Mouse (Mus musculus) right cerebral cortex, postnatal 14 days (tissue): ENCODE results near the gene Krtap4-13.
"Not testable (repeated sequence)": the region's sequence is repeated elsewhere in the genome, so short reads cannot be mapped to it uniquely, and the experiment has no call there.

Source experiments
- DNase-seq: peaks from one replicate; pipeline ENCODE4 v3.0.0; 2022

Krtap4-13 gene

DNA sequence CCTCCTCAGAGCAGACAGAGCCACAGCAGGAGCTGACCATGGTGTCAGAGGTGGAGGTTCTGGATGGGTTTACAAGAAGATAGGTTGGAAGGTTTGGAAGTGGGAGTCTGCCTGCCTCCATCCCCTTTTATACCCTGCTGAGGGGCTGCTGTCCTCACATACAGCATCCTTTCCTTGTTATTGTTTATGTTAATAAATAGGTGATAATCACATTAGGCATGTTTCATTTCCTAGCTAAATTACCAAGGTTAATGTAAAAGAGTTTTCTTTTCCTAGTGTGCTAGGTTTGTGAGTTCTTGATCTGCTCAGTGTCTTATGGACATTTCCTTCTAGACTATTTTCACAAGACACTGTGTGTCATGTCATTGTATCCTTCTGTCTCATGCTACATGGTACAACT lies at the start of gene Krtap4-13:
Gene Krtap4-13 (minus strand): TSS at position 101 of the 400 bp plus-strand sequence.
- not testable (repeated sequence) for DNase-seq

DNA sequence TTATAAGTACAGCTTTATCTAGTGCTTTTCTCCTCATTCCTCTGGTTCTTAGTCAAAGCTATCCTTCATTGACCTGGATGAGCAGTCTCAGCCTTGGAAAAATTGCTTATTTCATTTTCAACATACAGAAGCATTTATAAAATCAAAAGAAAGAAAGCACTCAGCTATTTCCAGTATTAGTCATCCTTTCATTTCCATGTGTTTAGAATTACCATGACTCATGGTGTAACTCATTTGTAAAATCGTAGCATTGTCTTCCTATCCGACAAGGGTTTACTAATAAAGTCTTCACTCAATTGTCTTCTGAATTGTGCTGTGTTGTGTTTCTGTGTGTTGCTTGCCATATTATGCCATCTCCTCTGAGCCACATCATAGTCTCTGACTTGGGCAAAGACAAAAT lies 49.1 kb upstream of the Krtap4-13 start:
- DNase-seq, result no peak

DNA sequence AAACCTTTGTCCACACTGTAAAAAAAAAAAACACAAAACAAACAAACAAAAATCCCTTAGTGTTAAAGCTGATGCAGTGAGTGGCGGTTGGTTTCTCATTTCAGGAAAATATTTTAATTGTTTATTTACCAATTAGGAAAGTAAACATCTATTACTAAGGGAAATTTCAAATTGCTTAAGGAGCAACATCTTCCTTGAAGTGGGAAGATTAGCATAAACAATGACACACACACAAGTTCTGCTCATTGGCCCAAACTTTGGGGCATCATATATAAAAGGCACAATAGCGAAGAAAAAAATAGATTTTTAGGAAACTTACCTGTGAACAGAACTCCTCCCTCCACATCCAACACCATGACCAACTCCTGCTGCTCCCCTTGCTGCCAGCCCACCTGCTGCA lies 47.9 kb upstream of the Krtap4-13 start, which contains the start of gene Gm11568:
Gene Gm11568 (plus strand): TSS at position 301 of the 400 bp plus-strand sequence.
- no peak for DNase-seq

DNA sequence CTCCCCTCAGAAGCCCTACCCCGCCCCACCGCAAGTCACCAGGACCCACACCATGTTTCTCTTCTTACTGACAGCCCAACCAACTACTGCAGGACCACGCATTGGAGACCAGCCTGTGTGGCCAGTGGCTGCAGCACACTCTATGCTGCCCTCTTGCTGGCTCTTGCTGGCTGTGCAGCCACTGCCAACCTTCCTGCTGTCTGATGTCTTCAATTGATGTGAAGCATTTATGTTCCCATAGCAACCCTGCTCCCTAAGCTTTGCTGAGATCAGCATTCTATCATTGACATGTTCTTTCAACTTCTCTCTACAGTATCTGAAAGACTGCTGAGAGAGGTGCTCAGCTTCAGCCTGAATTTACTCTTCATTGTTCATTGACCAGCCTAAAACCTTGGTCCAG lies 44.4 kb upstream of the Krtap4-13 start:
- no peak for DNase-seq

DNA sequence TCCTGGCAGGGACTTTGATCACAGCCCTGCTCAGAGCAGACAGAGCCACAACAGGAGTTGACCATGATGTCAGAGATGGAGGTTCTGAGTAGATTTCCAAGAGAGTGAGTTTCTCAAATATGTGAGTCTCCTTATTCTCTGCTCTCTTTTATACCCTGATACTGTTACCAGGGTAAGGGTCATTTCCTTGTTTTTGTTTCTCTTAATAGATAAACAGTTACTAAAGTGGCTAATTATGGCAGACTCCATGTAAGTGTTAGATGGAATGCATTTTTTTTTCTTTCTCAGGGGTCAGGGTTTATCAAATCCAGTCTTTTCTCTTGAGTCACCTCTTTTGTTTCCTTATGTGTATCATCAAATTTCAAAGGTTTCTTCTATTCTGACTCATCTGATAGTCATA lies 41.8 kb upstream of the Krtap4-13 start, which contains the start of gene Krtap4-16:
Gene Krtap4-16 (minus strand): TSS at position 101 of the 400 bp plus-strand sequence.
- no peak for DNase-seq

DNA sequence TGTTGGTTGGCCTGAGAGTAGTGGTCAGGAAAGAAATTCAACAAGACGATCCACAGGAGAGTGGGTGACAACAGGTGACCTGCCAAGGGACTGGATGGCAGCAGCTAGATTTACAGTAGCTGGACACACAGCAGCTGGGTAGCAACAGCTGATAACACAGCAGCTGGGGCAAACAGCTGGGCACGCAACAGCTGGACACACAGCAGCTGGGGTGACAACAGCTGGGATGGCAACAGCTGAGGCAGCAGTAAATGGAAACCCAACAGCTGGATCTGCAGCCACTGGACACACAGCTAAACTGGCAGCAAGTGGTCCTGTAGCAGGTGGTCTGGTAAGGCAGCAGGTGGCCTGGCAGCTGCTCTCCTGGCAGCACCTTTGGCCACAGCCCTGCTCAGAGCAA lies 37.1 kb upstream of the Krtap4-13 start:
- DNase-seq, result no peak

DNA sequence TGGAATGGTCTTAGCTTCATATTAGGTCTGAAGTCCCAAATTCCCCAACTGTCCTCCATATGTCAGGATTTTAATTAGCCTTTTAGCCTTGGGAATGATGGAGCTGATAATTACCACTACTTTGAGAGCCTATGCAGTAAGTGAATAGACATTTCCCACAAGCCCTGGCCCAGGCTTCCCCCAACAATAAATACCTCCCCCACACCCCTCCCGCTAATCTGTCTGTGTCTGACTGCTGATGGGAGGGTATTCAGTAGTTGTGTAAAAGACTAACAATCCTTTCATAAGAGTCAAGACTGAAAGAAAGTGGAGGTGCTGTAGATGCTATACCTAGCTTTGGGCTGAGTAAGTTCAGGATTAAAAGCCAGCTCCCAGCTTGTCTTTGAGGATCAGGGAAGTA lies 32.5 kb upstream of the Krtap4-13 start:
- no peak for DNase-seq

DNA sequence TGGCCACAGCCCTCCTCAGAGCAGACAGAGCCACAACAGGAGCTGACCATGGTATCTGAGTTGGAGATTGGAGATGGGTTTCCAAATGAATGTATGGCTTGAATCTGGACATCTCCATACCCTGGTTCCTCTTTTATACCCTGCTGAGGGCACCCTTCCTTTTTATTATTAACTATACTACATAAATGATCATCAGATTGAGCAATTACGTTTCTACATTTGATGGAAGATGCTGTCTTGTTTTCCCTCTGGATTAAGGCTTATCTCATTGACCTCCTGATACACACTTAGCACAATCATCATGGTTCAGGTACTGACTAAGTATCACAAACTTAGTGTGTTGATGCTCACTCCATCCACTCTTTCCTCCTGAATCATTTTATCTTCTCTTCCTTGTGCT lies 28.3 kb upstream of the Krtap4-13 start, which contains the start of gene 2300003K06Rik:
Gene 2300003K06Rik (minus strand): TSS at position 101 of the 400 bp plus-strand sequence.
- DNase-seq, result no peak

DNA sequence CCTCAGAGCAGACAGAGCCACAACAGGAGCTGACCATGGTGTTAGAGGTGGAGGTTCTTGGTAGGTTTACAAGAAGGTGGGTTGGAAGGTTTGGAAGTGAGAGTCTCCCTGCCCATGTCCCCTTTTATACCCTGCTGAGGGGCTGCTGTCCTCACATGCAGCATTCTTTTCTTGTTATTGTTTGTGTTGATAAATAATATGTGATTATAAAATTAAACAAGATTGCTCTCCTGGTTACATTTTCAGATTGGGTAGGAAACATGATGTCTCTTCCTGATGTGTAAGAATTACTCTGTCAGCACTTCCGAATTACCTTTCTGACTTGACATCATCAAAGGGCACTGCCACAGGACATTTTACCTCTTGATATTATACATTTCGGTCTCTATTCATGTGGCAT lies 5.9 kb upstream of the Krtap4-13 start, which contains the start of gene Gm11564:
Gene Gm11564 (minus strand): TSS at position 101 of the 400 bp plus-strand sequence.
- not testable (repeated sequence) for DNase-seq

DNA sequence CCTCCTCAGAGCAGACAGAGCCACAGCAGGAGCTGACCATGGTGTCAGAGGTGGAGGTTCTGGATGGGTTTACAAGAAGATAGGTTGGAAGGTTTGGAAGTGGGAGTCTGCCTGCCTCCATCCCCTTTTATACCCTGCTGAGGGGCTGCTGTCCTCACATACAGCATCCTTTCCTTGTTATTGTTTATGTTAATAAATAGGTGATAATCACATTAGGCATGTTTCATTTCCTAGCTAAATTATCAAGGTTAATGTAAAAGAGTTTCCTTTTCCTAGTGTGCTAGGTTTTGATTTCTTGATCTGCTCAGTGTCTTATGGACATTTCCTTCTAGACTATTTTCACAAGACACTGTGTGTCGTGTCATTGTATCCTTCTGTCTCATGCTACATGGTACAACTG lies 5.3 kb downstream of the Krtap4-13 start, which contains the start of gene Gm11554:
Gene Gm11554 (minus strand): TSS at position 101 of the 400 bp plus-strand sequence.
- DNase-seq, result not testable (repeated sequence)

DNA sequence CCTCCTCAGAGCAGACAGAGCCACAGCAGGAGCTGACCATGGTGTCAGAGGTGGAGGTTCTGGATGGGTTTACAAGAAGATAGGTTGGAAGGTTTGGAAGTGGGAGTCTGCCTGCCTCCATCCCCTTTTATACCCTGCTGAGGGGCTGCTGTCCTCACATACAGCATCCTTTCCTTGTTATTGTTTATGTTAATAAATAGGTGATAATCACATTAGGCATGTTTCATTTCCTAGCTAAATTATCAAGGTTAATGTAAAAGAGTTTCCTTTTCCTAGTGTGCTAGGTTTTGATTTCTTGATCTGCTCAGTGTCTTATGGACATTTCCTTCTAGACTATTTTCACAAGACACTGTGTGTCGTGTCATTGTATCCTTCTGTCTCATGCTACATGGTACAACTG lies 10.9 kb downstream of the Krtap4-13 start, which contains the start of gene Gm11569:
Gene Gm11569 (minus strand): TSS at position 101 of the 400 bp plus-strand sequence.
- DNase-seq, result not testable (repeated sequence)

DNA sequence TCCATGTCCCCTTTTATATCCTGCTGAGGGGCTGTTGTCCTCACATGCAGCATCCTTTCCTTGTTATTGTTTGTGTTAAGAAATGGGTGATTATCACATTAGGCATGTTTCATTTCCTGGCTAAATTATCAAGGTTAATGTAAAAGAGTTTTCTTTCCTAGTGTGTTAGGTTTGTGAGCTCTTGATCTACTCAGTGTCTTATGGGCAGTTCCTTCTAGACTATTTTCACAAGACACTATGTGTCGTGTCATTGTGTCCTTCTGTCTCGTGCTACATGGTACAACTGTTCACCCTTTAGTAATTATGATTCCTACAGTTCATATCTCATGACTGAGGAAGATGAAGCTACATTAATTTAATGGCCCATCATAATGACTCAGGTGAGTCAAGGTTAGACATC lies 16.3 kb downstream of the Krtap4-13 start, which contains the start of gene Gm11596:
Gene Gm11596 (minus strand): TSS at position 101 of the 400 bp plus-strand sequence.
- no peak for DNase-seq

DNA sequence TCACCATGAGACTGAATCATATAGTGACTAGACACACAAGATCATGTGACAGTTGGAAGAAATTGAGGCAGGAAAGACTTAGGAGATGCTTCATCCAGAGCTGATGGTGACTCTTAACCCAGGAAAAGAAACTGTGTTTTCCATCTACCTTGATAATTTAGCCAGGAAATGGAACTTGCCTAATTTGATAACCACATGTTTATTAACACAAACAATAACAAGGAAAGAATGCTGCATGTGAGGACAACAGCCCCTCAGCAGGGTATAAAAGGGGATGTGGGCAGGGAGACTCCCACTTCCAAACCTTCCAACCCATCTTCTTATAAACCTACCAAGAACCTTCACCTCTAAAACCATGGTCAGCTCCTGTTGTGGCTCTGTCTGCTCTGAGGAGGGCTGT lies 24.8 kb downstream of the Krtap4-13 start, which contains the start of gene Krtap4-9:
Gene Krtap4-9 (plus strand): TSS at position 301 of the 400 bp plus-strand sequence.
- not testable (repeated sequence) for DNase-seq

DNA sequence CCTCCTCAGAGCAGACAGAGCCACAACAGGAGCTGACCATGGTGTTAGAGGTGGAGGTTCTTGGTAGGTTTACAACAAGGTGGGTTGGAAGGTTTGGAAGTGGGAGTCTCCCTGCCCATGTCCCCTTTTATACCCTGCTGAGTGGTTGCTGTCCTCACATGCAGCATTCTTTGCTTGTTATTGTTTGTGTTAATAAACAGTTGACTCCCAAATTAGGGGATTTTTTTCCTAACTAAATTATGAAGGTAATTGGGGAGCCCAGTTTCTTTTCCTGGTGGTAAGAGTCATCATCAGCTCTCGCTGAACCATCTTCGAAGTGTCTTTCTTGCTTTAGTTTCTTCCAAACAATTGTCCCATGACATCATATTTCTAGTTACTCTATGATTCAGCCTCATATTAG lies 29.1 kb downstream of the Krtap4-13 start, which contains the start of gene Krtap4-8:
Gene Krtap4-8 (minus strand): TSS at position 101 of the 400 bp plus-strand sequence.
- DNase-seq, result no peak

DNA sequence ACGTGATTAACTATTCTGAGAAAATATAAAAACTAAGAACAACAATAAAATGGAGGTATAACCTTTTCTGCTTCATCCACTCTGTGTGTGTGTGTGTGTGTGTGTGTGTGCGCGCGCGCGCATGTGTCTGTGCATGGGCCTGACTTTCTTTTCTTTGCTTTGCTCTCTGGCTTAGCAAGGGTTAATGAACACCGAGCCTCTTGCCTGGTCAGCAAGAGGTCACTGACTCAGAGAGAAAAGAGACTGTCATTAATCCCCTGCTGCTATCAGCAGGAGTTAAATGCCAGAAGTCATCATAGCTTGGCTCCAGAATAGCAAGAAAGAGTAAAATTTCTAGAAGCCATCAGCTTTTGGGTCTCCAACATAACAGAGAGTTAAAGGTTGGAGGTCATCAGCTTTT lies 31.3 kb downstream of the Krtap4-13 start:
- DNase-seq, result no peak

DNA sequence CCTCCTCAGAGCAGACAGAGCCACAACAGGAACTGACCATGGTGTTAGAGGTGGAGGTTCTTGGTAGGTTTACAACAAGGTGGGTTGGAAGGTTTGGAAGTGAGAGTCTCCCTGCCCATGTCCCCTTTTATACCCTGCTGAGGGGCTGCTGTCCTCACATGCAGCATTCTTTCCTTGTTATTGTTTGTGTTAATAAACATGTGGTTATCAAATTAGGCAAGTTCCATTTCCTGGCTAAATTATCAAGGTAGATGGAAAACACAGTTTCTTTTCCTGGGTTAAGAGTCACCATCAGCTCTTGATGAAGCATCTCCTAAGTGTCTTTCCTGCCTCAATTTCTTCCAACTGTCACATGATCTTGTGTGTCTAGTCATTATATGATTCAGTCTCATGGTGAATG lies 36.9 kb downstream of the Krtap4-13 start, which contains the start of gene Gm11595:
Gene Gm11595 (minus strand): TSS at position 101 of the 400 bp plus-strand sequence.
- not testable (repeated sequence) for DNase-seq

DNA sequence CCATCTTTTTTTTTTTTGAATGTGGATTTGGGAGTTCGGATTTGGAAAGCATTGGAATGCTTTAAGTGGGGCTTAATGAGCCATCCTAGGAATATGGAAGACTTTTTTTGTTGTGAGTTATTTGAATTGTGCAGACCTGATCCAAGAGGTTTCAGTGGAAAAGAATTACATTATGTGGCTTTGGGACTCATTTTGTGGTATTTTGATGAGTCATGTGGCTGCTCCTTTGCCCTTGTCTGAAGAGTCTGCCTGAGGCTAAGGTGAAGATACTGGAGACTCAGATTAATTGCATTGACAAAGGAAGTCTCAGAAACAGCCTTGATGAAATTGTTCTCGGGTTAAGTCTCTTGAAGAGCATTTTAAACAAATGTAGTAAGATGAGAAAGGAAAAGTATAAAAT lies 41.3 kb downstream of the Krtap4-13 start:
- no peak for DNase-seq
